Mouse (Mus musculus) lung, adult 2 months (tissue): ENCODE data around the gene Msrb2. TPM values are rescaled to one million over a fixed set of nuclear protein-coding genes. Genes with fewer than 3 reads are reported as not detected.

ENCODE experiments used
- DNase-seq: peaks from one replicate; pipeline ENCODE4 v3.0.0; 2022
- H3K4me1 ChIP-seq: fragments of 200-500 bp; 2 replicates; pipeline ENCODE4 v1.6.1; 2011; ENCODE audit warnings: low read length; ENCODE audit not compliant: control insufficient read depth, insufficient read depth
- H3K4me3 ChIP-seq: fragments of 200-500 bp; replicated peaks from 2 replicates; pipeline ENCODE3; 2011; ENCODE audit warnings: low read depth, mild to moderate bottlenecking, control low read depth, low read length; ENCODE audit errors: extremely low read depth
- CTCF ChIP-seq: fragments of 200-500 bp; IDR thresholded peaks from 2 replicates; pipeline ENCODE4 v1.5.1; 2011; ENCODE audit warnings: mild to moderate bottlenecking, low read length, control low read depth; ENCODE audit not compliant: insufficient read depth
- POLR2A ChIP-seq: fragments of 200-500 bp; IDR thresholded peaks from 2 replicates; pipeline ENCODE4 v1.6.1; 2011; ENCODE audit warnings: low read depth, mild to moderate bottlenecking, control low read depth, low read length, borderline replicate concordance; ENCODE audit errors: extremely low read depth
- WGBS: fragments of 180-500 bp; shearing (Covaris S2); methylation state at CpG from one replicate; pipeline ENCODE4 v1.1.7; 2018; 5-methylcytosine and 5-hydroxymethylcytosine counted together
- polyA plus RNA-seq: library from polyadenylated mRNA; depleted of rRNA; stranded (reverse); fragments of >200 nt; gene quantifications from 2 replicates; pipeline ENCODE4 v1.2.3, GENCODE M21; 2012

Msrb2 gene
- polyA plus RNA-seq, 1 experiment, result 18.8 TPM

- TF ChIP-seq POLR2A (no peak), CTCF (no peak)
- DNase-seq, result no peak
- 65% methylated on average over 6 of the region's 6 CpGs for WGBS
- H3K4me3 ChIP-seq, result no peak overlapping the region
- no peaks in the 10 kb centered on the region for H3K4me1 ChIP-seq
These were observed 44.8 kb downstream of the Msrb2 start for GRCm38 (mm10) chr2:19416066-19416465.

DNA sequence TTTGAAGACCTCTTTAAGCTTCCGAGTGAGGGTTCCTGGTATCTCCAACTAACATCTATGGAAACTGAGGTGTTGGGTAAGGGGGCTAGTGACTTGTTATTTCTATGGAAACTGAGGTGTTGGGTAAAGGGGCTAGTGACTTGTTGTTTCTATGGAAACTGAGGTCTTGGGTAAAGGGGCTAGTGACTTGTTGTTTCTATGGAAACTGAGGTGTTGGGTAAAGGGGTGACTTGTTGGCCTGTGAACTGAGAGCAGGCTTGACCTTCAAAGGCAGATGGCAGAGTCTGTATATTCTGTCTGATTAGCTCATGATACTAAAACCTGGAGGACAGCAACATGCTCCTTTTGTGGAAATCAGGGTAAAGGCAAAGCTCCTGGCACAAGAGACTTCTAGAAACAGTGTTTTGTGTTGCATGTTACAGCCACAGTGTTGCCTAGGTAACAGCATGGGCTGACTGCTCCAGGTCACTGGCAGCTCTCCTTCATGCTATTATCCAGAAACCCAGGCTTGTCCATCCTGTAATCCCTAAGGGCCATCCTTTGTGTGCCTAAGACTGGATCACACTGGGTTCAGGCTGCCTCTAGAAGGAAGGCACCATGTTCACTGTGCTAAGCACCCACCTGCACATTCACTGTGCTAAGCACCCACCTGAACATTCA lies 48.6 kb downstream of the Msrb2 start:
- H3K4me3 ChIP-seq, result no peak overlapping the region
- WGBS, result 37% methylated on average over 1 of the region's 1 CpGs
- H3K4me1 ChIP-seq, result no peaks in the 10 kb centered on the region
- TF ChIP-seq CTCF (no peak), POLR2A (no peak)
- DNase-seq, result no peak

DNA sequence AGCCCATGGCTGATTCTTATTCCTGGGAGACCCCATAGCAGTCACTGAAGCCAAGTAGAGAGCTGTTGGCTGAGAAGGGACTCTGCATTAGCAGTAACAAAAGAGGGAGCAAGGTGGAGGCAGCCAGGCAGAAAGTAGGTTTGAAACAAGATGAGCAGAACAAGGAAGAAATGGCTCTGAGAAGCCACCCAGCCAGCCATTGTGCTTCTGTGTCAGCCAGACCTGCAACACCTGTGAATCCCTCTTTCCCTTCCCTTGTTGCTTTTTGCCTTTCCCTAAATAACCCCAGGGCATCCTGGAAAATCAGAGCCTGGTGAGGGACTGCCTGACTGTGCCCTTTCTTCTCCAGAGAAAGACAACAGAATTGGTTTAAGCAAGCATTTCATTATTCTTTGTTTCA lies 51.0 kb downstream of the Msrb2 start:
- TF ChIP-seq POLR2A, result no peak
- no peak for TF ChIP-seq CTCF
- no peak for DNase-seq
- H3K4me3 ChIP-seq, result no peak overlapping the region
- H3K4me1 ChIP-seq, result no peaks in the 10 kb centered on the region

DNA sequence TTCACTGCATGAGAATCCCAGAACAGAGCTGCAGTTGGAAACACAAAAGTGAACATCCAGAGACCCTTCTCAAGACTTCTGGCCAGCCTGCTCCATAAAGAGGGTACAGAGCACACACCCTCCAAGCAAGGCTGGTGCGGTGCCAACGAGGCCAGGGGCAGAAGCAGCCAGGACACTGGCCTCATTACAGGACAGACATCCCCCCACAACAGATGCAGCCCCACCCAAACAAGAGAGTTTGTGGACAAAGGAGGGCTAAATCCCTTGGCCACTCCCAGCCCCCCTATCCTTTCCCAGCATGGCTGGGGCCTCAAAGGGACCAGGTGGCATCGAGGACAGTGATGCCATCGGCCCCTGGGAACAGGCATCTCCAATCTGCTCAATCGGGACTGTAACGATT lies 51.8 kb downstream of the Msrb2 start:
- H3K4me3 ChIP-seq, result no peak overlapping the region
- TF ChIP-seq CTCF (no peak), POLR2A (no peak)
- DNase-seq, result no peak
- H3K4me1 ChIP-seq, result no peaks in the 10 kb centered on the region
- 81% methylated on average over 6 of the region's 6 CpGs for WGBS

- TF ChIP-seq POLR2A (no peak), CTCF (no peak)
- Histone ChIP-seq H3K4me1 (no peaks in the 10 kb centered on the region), H3K4me3 (no peak overlapping the region)
- WGBS, result 4% methylated on average over 10 of the region's 10 CpGs
- no peak for DNase-seq
These were observed 57.8 kb downstream of the Msrb2 start for GRCm38 (mm10) chr2:19429031-19429430.

DNA sequence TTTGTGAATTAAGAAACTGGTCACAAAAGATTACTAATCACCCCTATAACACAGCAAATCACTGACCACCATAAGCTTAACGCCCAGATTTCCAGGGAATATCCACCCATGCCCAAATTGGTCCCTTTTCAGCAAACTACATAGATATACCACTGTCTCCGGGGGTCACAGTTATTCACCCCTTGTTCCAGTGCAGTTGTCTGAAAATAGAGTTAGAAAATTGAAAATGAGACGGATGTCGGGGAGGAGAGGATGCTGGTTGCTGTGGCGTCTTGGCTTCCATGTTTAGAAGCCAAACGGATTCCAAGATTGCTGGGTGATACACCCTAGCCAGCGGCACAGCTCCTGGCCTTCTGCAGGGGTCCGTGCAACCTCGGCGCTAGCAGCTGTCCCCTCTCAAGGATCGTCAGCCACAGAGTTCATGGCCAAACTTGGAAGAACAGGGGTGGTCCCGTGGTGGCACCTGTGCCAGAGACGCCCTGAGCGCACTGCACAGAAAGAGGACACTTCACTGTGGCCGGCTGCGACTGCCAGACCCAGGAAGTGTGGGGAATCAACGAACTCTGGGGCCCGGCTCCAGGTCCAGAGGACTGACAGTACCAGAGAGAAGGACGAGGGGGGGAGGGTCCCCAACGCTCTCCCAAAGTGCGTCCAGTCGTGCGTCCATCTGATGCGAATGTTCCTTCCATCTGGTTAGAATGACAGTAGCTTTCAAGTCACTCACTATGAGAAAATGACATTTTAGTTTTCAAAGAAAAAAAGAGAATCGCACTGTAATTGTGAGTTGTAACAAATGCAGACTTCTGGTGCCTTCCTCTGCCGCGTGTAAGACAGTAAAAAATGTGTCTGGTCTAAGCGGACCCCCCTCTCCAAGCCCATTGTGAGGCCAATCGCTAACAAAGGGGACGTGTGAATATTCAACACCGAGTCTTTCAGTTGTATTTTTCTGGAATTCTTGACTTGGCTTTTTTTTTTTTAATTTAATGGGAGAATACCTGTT lies 58.8 kb downstream of the Msrb2 start:
- Histone ChIP-seq H3K4me3 (no peak overlapping the region), H3K4me1 (no peaks in the 10 kb centered on the region)
- no peak for DNase-seq
- TF ChIP-seq CTCF (no peak), POLR2A (no peak)
- 7% methylated on average over 31 of the region's 31 CpGs for WGBS

DNA sequence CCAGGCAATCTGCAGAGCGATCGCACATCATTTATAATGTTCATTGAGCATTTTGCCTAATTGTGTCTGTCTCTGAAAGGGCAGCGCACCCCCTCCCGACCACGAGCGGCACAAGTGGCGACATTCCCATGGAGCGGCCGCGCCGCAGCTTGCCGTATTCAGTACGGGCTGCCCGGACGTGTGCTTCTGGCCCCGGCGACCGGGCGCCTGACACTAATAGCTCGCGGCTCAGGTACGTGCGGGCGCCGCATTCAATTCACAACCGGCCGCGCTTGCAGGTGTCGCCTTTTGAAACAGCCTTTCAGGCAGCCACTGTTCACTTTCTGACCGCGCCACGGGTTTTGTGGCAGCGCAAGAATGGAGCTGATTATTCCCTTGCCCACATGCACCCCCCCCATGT lies 59.5 kb downstream of the Msrb2 start:
- no peak overlapping the region for H3K4me3 ChIP-seq
- TF ChIP-seq POLR2A, result no peak
- TF ChIP-seq CTCF, result no peak
- DNase-seq, result no peak
- 1% methylated on average over 33 of the region's 33 CpGs for WGBS
- H3K4me1 ChIP-seq, result no peaks in the 10 kb centered on the region

DNA sequence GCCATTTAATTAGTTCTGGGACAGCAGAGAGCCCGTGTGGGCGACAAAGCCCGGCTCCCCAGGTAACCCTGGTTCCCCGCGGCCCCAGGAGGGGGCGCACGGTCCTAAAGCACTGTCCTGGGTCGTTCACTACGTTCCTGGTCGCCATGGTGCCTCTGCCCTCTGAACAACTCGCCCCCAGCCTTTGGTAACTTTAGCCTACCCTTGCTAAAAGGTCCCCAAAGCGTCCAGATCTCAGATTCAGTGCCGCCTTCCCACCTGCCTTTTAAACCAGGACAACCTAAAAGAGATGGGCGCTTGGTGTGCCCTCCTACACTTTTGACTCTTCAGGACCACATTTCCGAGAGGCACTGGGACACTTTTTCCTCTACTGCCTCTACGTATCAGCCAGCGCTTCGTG lies 59.9 kb downstream of the Msrb2 start:
- 1% methylated on average over 18 of the region's 18 CpGs for WGBS
- DNase-seq, result no peak
- TF ChIP-seq CTCF (no peak), POLR2A (no peak)
- Histone ChIP-seq H3K4me1 (no peaks in the 10 kb centered on the region), H3K4me3 (no peak overlapping the region)

- 5% methylated on average over 41 of the region's 41 CpGs for WGBS
- H3K4me3 ChIP-seq, result no peak overlapping the region
- DNase-seq, result no peak
- TF ChIP-seq POLR2A (no peak), CTCF (no peak)
- H3K4me1 ChIP-seq, result no peaks in the 10 kb centered on the region
These were observed 60.5 kb downstream of the Msrb2 start for GRCm38 (mm10) chr2:19431614-19432323.
